Mouse (Mus musculus): Measurements from ENCODE around the gene Ints6l.
"Not testable (repeated sequence)": the region's sequence is repeated elsewhere in the genome, so short reads cannot be mapped to it uniquely, and the experiment has no call there.

The Ints6l gene

DNA sequence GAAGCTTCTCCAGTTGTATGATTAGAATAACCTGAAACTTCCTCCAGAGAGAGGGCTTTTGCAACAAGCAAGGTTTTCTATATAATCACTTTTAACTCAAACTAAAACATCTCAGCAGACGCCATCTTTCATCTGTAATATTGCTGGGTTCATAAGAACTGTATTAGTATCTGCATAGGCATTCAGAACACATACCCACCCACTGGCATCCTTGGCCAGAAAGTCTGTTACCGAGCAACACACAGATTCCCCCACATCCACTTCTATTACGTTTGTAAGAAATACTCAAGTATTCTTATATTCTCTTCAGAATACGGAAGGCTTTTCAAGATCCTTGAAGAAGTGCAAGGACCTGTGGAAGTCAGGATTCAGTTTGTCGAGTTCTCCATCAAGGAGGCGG is 69.8 kb downstream of the Ints6l start, which contains the start of gene Gm10477:
Gm10477 (plus strand) TSS at position 301 of the 400 bp plus-strand sequence.
- in situ Hi-C loops (cut with MseI, MboI) = not testable (repeated sequence)

DNA sequence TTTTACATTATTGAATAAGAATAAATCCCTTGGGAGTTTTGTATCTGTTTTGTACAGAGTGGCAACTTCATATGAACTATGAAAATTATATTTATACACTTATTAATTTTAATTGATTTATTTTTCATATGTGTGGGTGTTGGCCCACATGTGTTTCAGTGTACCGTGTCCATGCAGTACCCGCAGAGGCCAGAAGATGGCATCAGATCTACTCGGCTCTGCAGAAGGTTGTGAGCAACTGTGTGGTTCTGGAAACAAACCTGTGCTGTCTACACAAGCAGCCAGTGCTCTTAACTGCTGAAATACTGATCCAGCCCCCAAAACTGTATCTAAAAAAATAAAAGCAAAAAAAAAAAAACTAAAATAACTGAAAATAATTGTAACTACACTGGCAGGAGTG is 76.6 kb downstream of the Ints6l start:
- in situ Hi-C loops (cut with MseI, MboI) = no loop called here

DNA sequence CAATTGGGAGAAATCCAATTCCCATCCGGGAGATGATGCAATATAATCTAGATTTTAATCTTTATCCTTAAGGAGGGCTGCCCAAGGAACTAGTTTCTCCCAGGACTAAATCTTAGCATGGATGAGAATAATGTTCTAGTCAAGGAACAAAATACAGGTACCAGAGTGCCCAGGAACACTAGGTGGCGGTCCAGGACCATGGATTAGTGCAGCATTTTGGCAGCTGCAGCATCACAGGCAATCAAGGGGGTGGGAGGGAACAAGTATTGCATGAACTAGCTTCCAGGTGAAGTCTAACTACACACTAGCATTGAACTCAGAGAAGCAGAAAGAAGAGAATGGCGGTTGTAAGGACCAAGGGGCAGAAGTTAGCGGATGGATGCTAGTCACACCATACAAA is 82.5 kb downstream of the Ints6l start:
- in situ Hi-C loops (cut with MseI, MboI) = no loop called here

DNA sequence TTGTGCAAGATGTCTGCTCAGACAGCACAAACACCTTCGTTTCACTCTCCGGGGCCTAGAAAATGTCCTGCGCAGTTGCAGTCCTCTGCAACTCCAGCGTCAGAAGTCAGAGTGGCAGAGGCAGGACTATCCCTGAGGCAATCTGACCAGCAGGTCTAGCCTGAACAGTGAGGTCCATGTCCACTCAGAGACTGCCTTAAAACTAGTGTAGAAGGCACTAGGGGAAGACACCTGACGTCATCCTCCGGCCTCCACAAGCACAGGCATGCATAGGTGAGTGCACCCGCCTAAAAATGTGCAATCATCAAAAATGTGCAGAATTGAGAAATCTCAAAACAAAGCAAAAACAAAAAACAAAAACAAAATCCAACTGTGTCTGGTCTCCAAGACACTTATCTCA is 94.8 kb downstream of the Ints6l start, which contains the start of gene Gm648:
Gm648 (minus strand) TSS at position 101 of the 400 bp plus-strand sequence.
- in situ Hi-C loops (cut with MseI, MboI) = no loop called here

DNA sequence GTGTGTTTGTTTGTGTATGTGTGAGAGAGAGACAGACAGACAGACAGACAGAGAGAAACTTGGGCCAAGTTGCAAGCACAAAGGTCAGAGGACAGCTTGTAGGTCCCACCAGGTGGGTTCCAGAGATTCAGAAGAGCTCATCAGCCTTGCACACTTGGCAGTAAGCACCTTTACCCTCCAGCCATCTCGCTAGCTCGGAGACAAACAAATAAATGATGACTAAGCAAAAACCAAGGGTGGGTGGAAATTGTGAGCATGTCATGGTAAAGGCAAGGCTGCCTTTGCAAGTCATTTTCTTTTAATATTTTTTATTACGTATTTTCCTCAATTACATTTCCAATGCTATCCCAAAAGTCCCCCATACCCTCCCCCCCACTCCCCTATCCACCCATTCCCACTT is 98.9 kb downstream of the Ints6l start:
- in situ Hi-C loops (cut with MseI, MboI) = no loop called here

Data from mouse trophoblast stem cell (cell line).